Mouse (Mus musculus) neural tube, embryonic 13.5 days (tissue): ENCODE data around the gene Sh3bp4. TPM values are rescaled to one million over a fixed set of nuclear protein-coding genes. Genes with fewer than 3 reads are reported as not detected.

Source experiments
- ATAC-seq: fragments of 200-750 bp; cut with Nextera tagmentation; 2 replicates; pipeline ENCODE4 v1.8.0; 2017; ENCODE audit warnings: low read depth, mild to moderate bottlenecking, moderate TSS enrichment, moderate library complexity
- H3K27ac ChIP-seq: fragments of 300-500 bp; sonication (generic); replicated peaks from 2 replicates; pipeline ENCODE4 v1.5.1; 2015; ENCODE audit warnings: moderate library complexity, mild to moderate bottlenecking, inconsistent platforms
- H3K27me3 ChIP-seq: fragments of 300-500 bp; sonication (generic); 2 replicates; pipeline ENCODE4 v1.6.1; 2015; ENCODE audit warnings: mild to moderate bottlenecking, inconsistent platforms
- H3K36me3 ChIP-seq: fragments of 300-500 bp; sonication (generic); 2 replicates; pipeline ENCODE4 v1.6.1; 2015; ENCODE audit warnings: mild to moderate bottlenecking, inconsistent platforms
- H3K4me1 ChIP-seq: fragments of 300-500 bp; sonication (generic); replicated peaks from 2 replicates; pipeline ENCODE4 v1.6.1; 2015; ENCODE audit warnings: inconsistent platforms
- H3K4me2 ChIP-seq: fragments of 300-500 bp; sonication (generic); 2 replicates; pipeline ENCODE4 v1.6.1; 2015; ENCODE audit warnings: inconsistent platforms, mild to moderate bottlenecking, moderate library complexity
- H3K4me3 ChIP-seq: fragments of 300-500 bp; sonication (generic); 2 replicates; pipeline ENCODE4 v1.5.1; 2015; ENCODE audit warnings: mild to moderate bottlenecking, inconsistent platforms
- H3K9ac ChIP-seq: fragments of 300-500 bp; sonication (generic); 2 replicates; pipeline ENCODE4 v1.6.1; 2015; ENCODE audit warnings: moderate library complexity, mild to moderate bottlenecking, inconsistent platforms
- H3K9me3 ChIP-seq: fragments of 300-500 bp; sonication (generic); 2 replicates; pipeline ENCODE4 v1.6.1; 2016; ENCODE audit warnings: inconsistent platforms
- WGBS: fragments of 180-500 bp; shearing (Covaris S2); methylation state at CpG from one replicate; pipeline ENCODE4 v1.1.7; 2015; 5-methylcytosine and 5-hydroxymethylcytosine counted together
- polyA plus RNA-seq: library from polyadenylated mRNA; unstranded; fragments of >200 nt; fragmentation: Nextera tagmentation; extraction: Ambion mirVana; gene quantifications from 2 replicates; pipeline ENCODE4 v1.2.1, GENCODE M21; 2015

Sh3bp4 gene
- polyA plus RNA-seq, 1 experiment from 2014 or later = 23.3 TPM

GRCm38 (mm10) chr1:89137086-89137816, 67.0 kb downstream of the Sh3bp4 start:
- no peak overlapping the region for H3K4me3 ChIP-seq
- H3K27me3 ChIP-seq = no peaks in the 10 kb centered on the region
- peaks cover 45% of the 10 kb centered on the region for H3K4me1 ChIP-seq
- H3K4me2 ChIP-seq = no peak overlapping the region
- H3K9me3 ChIP-seq = no peaks in the 10 kb centered on the region
- H3K36me3 ChIP-seq = peaks cover 38% of the 10 kb centered on the region
- H3K9ac ChIP-seq = no peak overlapping the region
- WGBS = 66% methylated on average over 13 of the region's 13 CpGs
- peak; percentile 28; the same call in 1 of the 2 replicates for ATAC-seq
- H3K27ac ChIP-seq = peak overlapping the region; percentile 69

- Histone ChIP-seq H3K27ac (no peak overlapping the region), H3K4me2 (no peak overlapping the region), H3K36me3 (peaks cover 48% of the 10 kb centered on the region), H3K4me3 (no peak overlapping the region), H3K4me1 (peaks cover 41% of the 10 kb centered on the region), H3K9me3 (no peaks in the 10 kb centered on the region), H3K27me3 (no peaks in the 10 kb centered on the region), H3K9ac (no peak overlapping the region)
- ATAC-seq = no peak
- 84% methylated on average over 5 of the region's 5 CpGs for WGBS
These were observed 68.1 kb downstream of the Sh3bp4 start for GRCm38 (mm10) chr1:89138316-89138715.

GRCm38 (mm10) chr1:89140113-89140512, 69.9 kb downstream of the Sh3bp4 start:
- Histone ChIP-seq H3K4me2 (no peak overlapping the region), H3K36me3 (peaks cover 66% of the 10 kb centered on the region), H3K4me1 (peaks cover 33% of the 10 kb centered on the region), H3K4me3 (no peak overlapping the region), H3K27me3 (no peaks in the 10 kb centered on the region), H3K9ac (no peak overlapping the region), H3K9me3 (no peaks in the 10 kb centered on the region), H3K27ac (no peak overlapping the region)
- no peak for ATAC-seq
- 90% methylated on average over 9 of the region's 9 CpGs for WGBS

- no peak overlapping the region for H3K4me2 ChIP-seq
- H3K4me1 ChIP-seq = peaks cover 18% of the 10 kb centered on the region
- H3K27me3 ChIP-seq = no peaks in the 10 kb centered on the region
- H3K36me3 ChIP-seq = peaks cover 73% of the 10 kb centered on the region
- ATAC-seq = no peak
- no peak overlapping the region for H3K27ac ChIP-seq
- H3K4me3 ChIP-seq = no peak overlapping the region
- no peak overlapping the region for H3K9ac ChIP-seq
- 81% methylated on average over 7 of the region's 7 CpGs for WGBS
- no peaks in the 10 kb centered on the region for H3K9me3 ChIP-seq
These were observed 80.9 kb downstream of the Sh3bp4 start for GRCm38 (mm10) chr1:89151071-89151470.

- Histone ChIP-seq H3K4me2 (no peak overlapping the region), H3K4me3 (no peak overlapping the region), H3K9ac (no peak overlapping the region), H3K27me3 (no peaks in the 10 kb centered on the region), H3K9me3 (no peaks in the 10 kb centered on the region), H3K36me3 (peaks cover 68% of the 10 kb centered on the region), H3K27ac (no peak overlapping the region), H3K4me1 (peaks cover 11% of the 10 kb centered on the region)
- no peak for ATAC-seq
- WGBS = 80% methylated on average over 7 of the region's 7 CpGs
These were observed 82.4 kb downstream of the Sh3bp4 start for GRCm38 (mm10) chr1:89152576-89152975.

GRCm38 (mm10) chr1:89153203-89153602, 83.0 kb downstream of the Sh3bp4 start:
- H3K27me3 ChIP-seq = no peaks in the 10 kb centered on the region
- ATAC-seq = no peak
- no peak overlapping the region for H3K27ac ChIP-seq
- no peak overlapping the region for H3K4me3 ChIP-seq
- H3K36me3 ChIP-seq = peaks cover 63% of the 10 kb centered on the region
- WGBS = 98% methylated on average over 6 of the region's 6 CpGs
- no peak overlapping the region for H3K9ac ChIP-seq
- H3K9me3 ChIP-seq = no peaks in the 10 kb centered on the region
- H3K4me1 ChIP-seq = peaks cover 4% of the 10 kb centered on the region; the same call in 1 of the 2 replicates
- no peak overlapping the region for H3K4me2 ChIP-seq

- Histone ChIP-seq H3K4me2 (no peak overlapping the region), H3K27me3 (no peaks in the 10 kb centered on the region), H3K36me3 (no peaks in the 10 kb centered on the region), H3K9me3 (peaks cover 6% of the 10 kb centered on the region; the same call in 1 of the 2 replicates), H3K4me3 (no peak overlapping the region), H3K9ac (no peak overlapping the region), H3K4me1 (peaks cover 12% of the 10 kb centered on the region), H3K27ac (no peak overlapping the region)
- 97% methylated on average over 6 of the region's 6 CpGs for WGBS
- ATAC-seq = no peak
These were observed 93.3 kb downstream of the Sh3bp4 start for GRCm38 (mm10) chr1:89163483-89163882.

- no peak overlapping the region for H3K27ac ChIP-seq
- H3K27me3 ChIP-seq = no peaks in the 10 kb centered on the region
- peaks cover 6% of the 10 kb centered on the region; the same call in 1 of the 2 replicates for H3K9me3 ChIP-seq
- 90% methylated on average over 5 of the region's 5 CpGs for WGBS
- no peak overlapping the region for H3K4me2 ChIP-seq
- no peak overlapping the region for H3K9ac ChIP-seq
- peaks cover 12% of the 10 kb centered on the region for H3K4me1 ChIP-seq
- H3K4me3 ChIP-seq = no peak overlapping the region
- H3K36me3 ChIP-seq = no peaks in the 10 kb centered on the region
- no peak for ATAC-seq
These were observed 94.1 kb downstream of the Sh3bp4 start for GRCm38 (mm10) chr1:89164281-89164680.

- Histone ChIP-seq H3K4me3 (no peak overlapping the region), H3K27ac (no peak overlapping the region), H3K4me1 (peaks cover 12% of the 10 kb centered on the region), H3K4me2 (no peak overlapping the region), H3K36me3 (no peaks in the 10 kb centered on the region), H3K9me3 (peaks cover 6% of the 10 kb centered on the region; the same call in 1 of the 2 replicates), H3K9ac (no peak overlapping the region), H3K27me3 (no peaks in the 10 kb centered on the region)
- 66% methylated on average over 7 of the region's 7 CpGs for WGBS
- ATAC-seq = no peak
These were observed 94.5 kb downstream of the Sh3bp4 start for GRCm38 (mm10) chr1:89164685-89165084.

- Histone ChIP-seq H3K4me1 (peaks cover 22% of the 10 kb centered on the region), H3K27me3 (no peaks in the 10 kb centered on the region), H3K4me3 (no peak overlapping the region), H3K27ac (no peak overlapping the region), H3K9ac (no peak overlapping the region), H3K9me3 (no peaks in the 10 kb centered on the region), H3K4me2 (no peak overlapping the region), H3K36me3 (no peaks in the 10 kb centered on the region)
- 45% methylated on average over 9 of the region's 9 CpGs for WGBS
- no peak for ATAC-seq
These were observed 96.6 kb downstream of the Sh3bp4 start for GRCm38 (mm10) chr1:89166814-89167249.

- Histone ChIP-seq H3K9ac (no peak overlapping the region), H3K4me2 (no peak overlapping the region), H3K36me3 (no peaks in the 10 kb centered on the region), H3K9me3 (no peaks in the 10 kb centered on the region), H3K27me3 (no peaks in the 10 kb centered on the region), H3K4me1 (peaks cover 19% of the 10 kb centered on the region), H3K27ac (no peak overlapping the region; the same call in 1 of the 2 replicates), H3K4me3 (no peak overlapping the region)
- 61% methylated on average over 8 of the region's 8 CpGs for WGBS
- peak; percentile 47; the same call in 1 of the 2 replicates for ATAC-seq
These were observed 101.1 kb downstream of the Sh3bp4 start for GRCm38 (mm10) chr1:89171275-89171767.

GRCm38 (mm10) chr1:89174621-89175020, 104.4 kb downstream of the Sh3bp4 start:
- H3K9ac ChIP-seq = no peak overlapping the region
- H3K4me1 ChIP-seq = peaks cover 10% of the 10 kb centered on the region; the same call in 1 of the 2 replicates
- H3K4me2 ChIP-seq = no peak overlapping the region
- H3K9me3 ChIP-seq = no peaks in the 10 kb centered on the region
- WGBS = 77% methylated on average over 7 of the region's 7 CpGs
- no peak overlapping the region for H3K4me3 ChIP-seq
- ATAC-seq = no peak
- no peak overlapping the region for H3K27ac ChIP-seq
- H3K27me3 ChIP-seq = no peaks in the 10 kb centered on the region
- no peaks in the 10 kb centered on the region for H3K36me3 ChIP-seq
